Comparison of ENCODE assay signal across 15 mouse cellular contexts in genomic region chr7:79255350-79255749, GRCm38 (mm10). TPM values are rescaled to one million over a fixed set of nuclear protein-coding genes. Genes with fewer than 3 reads are reported as not detected.
A peak's percentile ranks its signal among the peaks of the same experiment; 100 is the strongest.
DNase-seq lines count a peak whose midpoint lies in the region; ATAC-seq and TF ChIP-seq lines count a peak whose summit lies in the region.
"Had no signal": no experiment of that assay in that cellular context is flagged by ENCODE, and none has a peak within 500 bp of the region (broad histone marks: within the 10 kb centered on the region; RNA-seq: fewer than 3 reads in every experiment).

No protein-coding gene starts in this region.

- H3K4me3 ChIP-seq in embryonic fibroblast, embryonic 13.5 days (ENCODE audit: insufficient read depth, low read length) = no peak overlapping the region
- H3K4me3 ChIP-seq in midbrain, embryonic 14.5 days (replicated peaks; ENCODE audit: low read depth, low read length) = no peak overlapping the region
- H3K4me3 ChIP-seq: embryonic facial prominence, embryonic 13.5 days; heart, embryonic 15.5 days; intestine, embryonic 15.5 days had no signal

- no peak overlapping the region for H3K4me2 ChIP-seq in midbrain, embryonic 14.5 days (ENCODE audit: low read length)
- H3K4me2 ChIP-seq: embryonic facial prominence, embryonic 13.5 days; heart, embryonic 15.5 days; intestine, embryonic 15.5 days had no signal

- intact Hi-C loops in heart, postnatal 36 days (cut with DNase I) = loop anchor here (2.0 kb wide), 1 partner anchor 53 kb away; no protein-coding TSS in a partner anchor

- H3K9me3 ChIP-seq in midbrain, embryonic 14.5 days (ENCODE audit: control insufficient read depth, low read length) = no peaks in the 10 kb centered on the region
- H3K9me3 ChIP-seq: embryonic facial prominence, embryonic 13.5 days; heart, embryonic 15.5 days; intestine, embryonic 15.5 days had no signal

- peak overlapping the region; percentile 56 for H3K27ac ChIP-seq in embryonic fibroblast, embryonic 13.5 days (ENCODE audit: insufficient read depth, low read length)
- no peak overlapping the region for H3K27ac ChIP-seq in midbrain, embryonic 14.5 days (replicated peaks; ENCODE audit: low read depth, low read length)
- H3K27ac ChIP-seq: embryonic facial prominence, embryonic 13.5 days; heart, embryonic 15.5 days; intestine, embryonic 15.5 days; liver, embryonic 14.5 days had no signal

- no peaks in the 10 kb centered on the region for H3K27me3 ChIP-seq in midbrain, embryonic 14.5 days (ENCODE audit: control insufficient read depth, insufficient read depth, low read length)
- H3K27me3 ChIP-seq: embryonic facial prominence, embryonic 13.5 days; heart, embryonic 15.5 days; intestine, embryonic 15.5 days had no signal

- H3K36me3 ChIP-seq in midbrain, embryonic 14.5 days (ENCODE audit: control insufficient read depth, insufficient read depth, low read length) = no peaks in the 10 kb centered on the region
- H3K36me3 ChIP-seq: embryonic facial prominence, embryonic 13.5 days; heart, embryonic 15.5 days; intestine, embryonic 15.5 days had no signal

- TF ChIP-seq POLR2A in embryonic fibroblast, embryonic 13.5 days (IDR thresholded peaks at IDR 0.05; ENCODE audit: low read depth, low read length) = no peak

- ATAC-seq in midbrain, embryonic 14.5 days (ENCODE audit: low FRiP score, low TSS enrichment) = no peak
- ATAC-seq: intestine, embryonic 15.5 days had no signal

- peaks cover 5% of the 10 kb centered on the region; the same call in 1 of the 2 replicates for H3K4me1 ChIP-seq in embryonic fibroblast, embryonic 13.5 days (ENCODE audit: control insufficient read depth, insufficient read depth, low read length)
- no peaks in the 10 kb centered on the region for H3K4me1 ChIP-seq in midbrain, embryonic 14.5 days (ENCODE audit: control insufficient read depth, insufficient read depth, low read length)
- H3K4me1 ChIP-seq: embryonic facial prominence, embryonic 13.5 days; heart, embryonic 15.5 days had no signal

- 94% methylated on average over 7 of the region's 7 CpGs for WGBS in midbrain, embryonic 14.5 days

- peak; percentile 94 for DNase-seq in heart, adult 11 months
- DNase-seq in heart, postnatal 36 days = no peak
- DNase-seq in layer of hippocampus, adult 8-10 months (ENCODE audit: low spot score in 2 of 2) = peak; percentile 52 to 62
- DNase-seq in layer of hippocampus, postnatal 10 days (ENCODE audit: low spot score in 2 of 2) = no peak
- peak; percentile 57 to 67 for DNase-seq in right cerebral cortex, postnatal 10 days (ENCODE audit: low spot score in 2 of 2)
- no peak for DNase-seq in urinary bladder, adult 2 months (ENCODE audit: low spot score)
- no peak for DNase-seq in midbrain, embryonic 14.5 days
- DNase-seq: B cell, adult 2 months; cerebellum, postnatal 25 days; thymus, adult 18-20 months had no signal

- H3K9ac ChIP-seq in midbrain, embryonic 14.5 days (replicated peaks; ENCODE audit: low read length) = no peak overlapping the region
- H3K9ac ChIP-seq: embryonic facial prominence, embryonic 13.5 days; heart, embryonic 15.5 days; intestine, embryonic 15.5 days; liver, embryonic 14.5 days had no signal

- no peak for TF ChIP-seq CTCF in embryonic fibroblast, embryonic 13.5 days (IDR thresholded peaks at IDR 0.05; ENCODE audit: borderline replicate concordance, insufficient read depth, low read length)

RNA-seq across cellular contexts. Expression of gene Abhd2, which starts 17.6 kb away (rescaled TPM):
- total RNA-seq in heart, postnatal 36 days (2021) = 10 to 100 TPM; 29.7 to 37.5 TPM
- 10 to 100 TPM; 66.3 to 80.7 (median 73.3) TPM for total RNA-seq in layer of hippocampus, adult 8-10 months (2022)
- total RNA-seq in layer of hippocampus, postnatal 10 days (2021) = 100 to 1,000 TPM in 1 of 2 experiments, 10 to 100 TPM in 1; 93.4 to 101 TPM
- polyA plus RNA-seq in embryonic fibroblast, embryonic 13.5 days (2011; ENCODE audit: insufficient read length, low read depth, missing spikeins) = 80.4 and 80.5 TPM in 2 replicates
- polyA plus RNA-seq in urinary bladder, adult 2 months (2012; rRNA removed) = 14.9 and 27.9 TPM in 2 replicates
- polyA plus RNA-seq in midbrain, embryonic 14.5 days (2014; fragmentation: Nextera tagmentation; extraction: Ambion mirVana) = 17.8 and 21.5 TPM in 2 replicates

Comparison
In these comparisons a context has a peak if more than half of its experiments do, and no peak if none do; other contexts are left out.
1. DNase-seq: peak in heart, adult 11 months (single experiment), layer of hippocampus, adult 8-10 months (2 of 2) and right cerebral cortex, postnatal 10 days (2 of 2); none in heart, postnatal 36 days (0 of 2), layer of hippocampus, postnatal 10 days (0 of 2), urinary bladder, adult 2 months (single experiment) and midbrain, embryonic 14.5 days (single experiment).